Mouse (Mus musculus) frontal cortex, postnatal 25 days (tissue): ENCODE measurements at regions not wholly inside any gene's neighbourhood (a gene's known extent, or its start where the extent isn't known, plus 50 kb on each side); places are given as distances from the start of the nearest gene placed in this dataset.

Source experiments
- DNase-seq, 2 experiments: peaks; one replicate each; pipeline ENCODE4 v3.0.0; 2022; ENCODE audit warnings: low spot score in 2 of 2

DNA sequence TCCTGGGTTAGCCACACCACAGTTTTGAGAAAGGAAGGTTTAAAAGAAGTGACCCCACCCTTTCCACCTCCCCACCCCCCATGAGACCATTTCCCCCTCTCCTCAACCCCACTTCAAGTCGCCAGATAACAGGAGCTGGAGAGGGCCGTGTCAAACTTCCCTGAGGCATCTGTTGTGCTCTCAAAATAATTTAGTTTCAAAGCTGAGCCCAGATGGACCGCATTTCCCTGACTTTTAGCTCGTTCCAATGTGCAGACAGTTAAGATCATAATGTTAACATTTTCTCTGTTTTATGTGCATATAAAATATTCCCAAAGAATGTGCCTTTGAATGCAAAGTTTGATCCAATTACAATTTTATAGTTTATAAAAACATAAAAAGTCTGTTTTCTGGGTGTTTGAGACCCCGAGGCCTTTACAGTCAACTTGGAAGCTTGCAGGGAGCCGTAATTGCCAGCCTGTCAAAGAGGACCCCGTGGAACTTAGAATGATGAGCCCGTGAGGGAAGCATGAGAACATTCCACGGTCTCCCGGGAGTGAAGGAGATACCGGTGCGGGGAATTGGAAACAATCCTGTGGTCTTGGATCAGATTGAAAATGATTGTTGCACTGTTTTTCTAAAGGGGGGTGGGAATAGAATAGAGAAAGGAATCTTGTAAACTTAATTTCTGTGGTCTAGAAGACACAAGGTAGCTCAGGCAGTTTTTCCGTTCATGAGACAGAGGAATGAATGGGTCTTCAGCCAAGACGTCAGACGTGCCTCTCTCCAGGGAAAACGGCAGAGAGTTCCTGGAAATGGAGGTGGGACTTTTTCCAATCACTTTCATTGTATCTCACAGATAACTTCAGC lies 903.3 kb downstream of the Mrps31 start:
- DNase-seq = no peak

DNA sequence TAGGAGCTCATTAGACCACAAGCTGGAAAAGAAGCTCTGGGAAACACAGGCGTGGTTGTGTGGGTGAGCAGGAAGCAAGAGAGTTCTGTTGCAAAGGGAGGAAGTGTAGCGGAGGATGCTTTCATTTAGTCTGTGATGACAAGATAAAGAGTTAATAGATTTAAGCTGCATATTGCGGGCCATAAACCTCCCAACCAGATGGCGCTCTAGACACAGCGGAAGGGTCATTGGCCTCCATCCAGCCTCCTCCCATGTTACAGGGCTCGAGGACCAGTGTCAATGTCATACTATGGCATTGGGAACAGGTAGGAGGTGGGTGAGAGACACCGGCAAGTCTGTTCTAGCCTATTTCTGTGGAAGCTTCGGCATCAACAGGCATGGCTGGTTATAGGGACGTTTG lies 908.4 kb downstream of the Mrps31 start:
- peak in 1 of 2 experiments; percentile 12 for DNase-seq

DNA sequence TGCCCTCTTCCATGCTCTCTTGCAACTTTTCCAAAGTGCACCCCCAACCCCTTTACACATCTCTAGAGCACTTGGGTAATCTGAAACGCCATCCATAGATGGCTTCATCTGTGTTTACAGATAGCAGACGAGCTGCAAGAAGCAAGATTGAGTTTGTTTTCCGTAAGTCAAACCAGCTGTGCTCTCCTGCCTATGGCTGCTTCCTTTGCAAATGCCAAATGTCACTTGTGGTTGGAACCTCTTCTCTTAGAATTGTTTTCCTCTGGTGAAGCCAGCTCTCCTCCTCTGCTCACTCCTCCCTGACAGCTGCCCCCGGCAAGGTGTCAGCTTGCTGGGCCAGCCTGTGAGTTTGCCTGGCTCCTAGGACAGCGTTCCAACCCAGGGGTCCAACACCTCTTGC lies 910.0 kb downstream of the Mrps31 start:
- DNase-seq = no peak

DNA sequence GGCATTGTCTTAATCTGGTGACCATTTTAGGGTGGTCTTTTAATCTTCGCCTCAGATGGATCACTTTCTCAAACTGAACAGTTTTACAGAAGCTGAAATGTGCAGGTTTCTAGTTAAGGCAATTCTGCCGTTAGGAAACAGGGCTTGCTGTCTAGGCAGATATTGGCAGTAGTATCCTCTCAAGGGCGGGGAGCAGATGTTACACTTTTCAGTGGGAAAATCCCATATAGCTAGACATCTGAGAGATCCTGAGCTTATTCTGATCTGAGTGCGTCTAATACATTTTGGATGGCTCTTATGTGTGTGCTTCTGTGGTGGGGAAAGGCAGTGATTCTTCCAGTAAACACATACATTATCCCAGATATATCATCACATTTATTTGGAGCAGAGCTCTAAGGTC lies 916.1 kb downstream of the Mrps31 start:
- DNase-seq = no peak

DNA sequence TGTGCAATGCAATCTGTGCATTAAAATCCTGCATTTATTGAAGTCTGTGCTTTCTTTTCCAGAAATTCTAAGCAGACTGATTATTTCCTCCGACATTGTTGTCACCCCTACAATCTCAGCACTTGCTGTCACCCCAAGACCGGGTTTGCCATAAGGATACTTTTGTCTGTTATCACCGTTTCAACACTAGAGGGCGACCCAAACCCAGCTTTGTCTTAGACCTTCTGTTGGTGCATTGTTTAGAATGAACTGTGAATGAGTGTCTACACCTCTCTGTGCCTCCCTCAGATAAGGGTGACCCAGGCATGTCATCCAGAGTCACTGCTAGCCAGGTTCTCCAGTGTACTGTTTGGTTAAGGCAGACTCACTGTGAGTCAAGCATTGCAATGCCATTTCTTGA lies 933.0 kb downstream of the Mrps31 start:
- peak in 1 of 2 experiments; percentile 11 for DNase-seq

DNA sequence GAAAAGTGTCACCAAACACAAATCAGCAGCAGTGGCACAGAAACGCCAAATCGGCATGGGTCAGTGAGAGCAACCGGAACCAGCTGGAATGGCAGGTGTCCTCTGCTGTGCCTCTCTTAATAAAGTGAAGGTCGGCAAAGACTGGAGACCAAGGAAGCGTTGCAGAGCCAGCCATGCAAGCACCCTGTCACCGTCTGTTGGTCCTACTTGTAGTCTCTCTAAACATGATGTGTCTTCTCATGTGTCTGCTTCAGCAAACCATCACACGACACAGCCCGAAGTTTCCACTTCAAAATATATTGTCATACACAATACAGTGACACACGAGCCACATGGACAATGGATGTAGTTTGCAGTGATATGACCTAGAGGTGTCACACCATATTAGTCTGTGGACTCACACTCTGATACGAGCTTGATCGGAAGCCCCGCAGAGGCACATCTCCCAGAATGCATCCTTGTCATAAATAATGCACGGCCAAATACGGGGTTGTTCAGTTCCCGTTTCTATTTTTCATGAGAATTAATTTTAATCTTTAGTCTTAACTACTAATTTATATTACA lies 940.3 kb downstream of the Mrps31 start:
- DNase-seq = no peak

DNA sequence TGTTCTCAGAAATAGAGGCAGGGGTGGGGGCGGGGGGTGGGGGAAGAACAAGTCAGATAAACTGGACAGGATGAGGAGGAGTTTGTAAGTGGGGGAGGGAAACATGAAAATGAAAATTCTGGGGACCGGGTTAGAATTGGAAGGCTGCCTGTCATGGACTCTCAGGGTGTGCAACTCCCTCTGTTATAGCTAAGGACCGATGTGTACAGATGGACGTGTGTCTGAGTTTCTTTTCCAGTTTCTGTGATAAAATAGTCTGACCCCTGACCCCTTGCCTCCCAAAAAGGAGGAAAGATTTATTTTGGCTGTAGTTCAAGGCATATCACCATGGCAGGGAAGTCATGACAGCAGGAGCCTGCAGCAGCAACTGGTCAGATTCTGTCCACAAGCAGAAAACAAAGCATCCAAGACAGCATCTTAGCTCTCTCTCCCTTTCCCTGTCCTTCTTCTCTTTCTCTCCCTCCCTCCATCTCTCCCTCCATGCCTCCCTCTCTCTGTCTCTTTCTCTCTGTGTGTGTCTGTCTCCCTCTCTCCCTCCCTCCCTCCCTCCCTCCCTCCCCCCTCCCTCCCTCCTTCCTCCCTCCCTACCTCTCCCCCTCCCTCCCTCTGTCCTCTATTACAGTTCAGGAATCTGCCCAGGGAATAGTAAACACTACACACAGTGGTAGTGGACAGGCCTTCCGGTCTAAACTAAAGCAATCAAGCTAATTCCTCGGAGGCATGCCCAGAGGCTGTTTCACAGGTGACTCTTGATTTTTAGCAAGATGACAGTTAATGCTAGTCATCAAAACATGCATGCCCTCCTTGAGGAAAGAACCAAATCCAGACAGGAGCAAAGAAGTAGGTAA lies 941.3 kb downstream of the Mrps31 start:
- DNase-seq = no peak

DNA sequence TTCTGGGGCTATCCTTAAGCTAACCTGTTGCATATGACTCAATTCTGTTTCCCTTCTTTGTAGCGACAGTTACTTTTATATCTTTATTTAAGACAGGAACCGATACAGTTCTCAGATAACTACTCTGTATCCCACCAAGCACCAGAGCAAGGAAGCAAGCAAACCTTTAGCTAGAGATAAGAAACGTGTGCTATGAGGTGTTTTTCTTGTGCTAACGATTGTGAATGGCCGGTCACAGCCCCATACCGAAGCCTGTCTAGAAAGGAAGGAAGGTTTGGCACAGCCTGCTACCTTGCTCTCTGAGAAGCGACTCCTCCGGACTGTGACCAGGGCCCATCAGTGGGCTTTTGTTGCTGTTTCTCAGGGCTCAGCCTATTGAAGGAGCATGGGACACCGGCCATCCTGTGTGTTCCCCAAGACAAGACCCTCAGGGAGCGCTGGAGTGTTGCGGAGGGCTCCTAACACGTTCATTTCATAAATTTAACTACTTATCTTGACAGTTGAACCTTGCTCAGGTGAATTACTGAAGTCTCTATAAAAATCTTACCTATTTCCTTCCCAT lies 949.0 kb downstream of the Mrps31 start:
- no peak for DNase-seq

DNA sequence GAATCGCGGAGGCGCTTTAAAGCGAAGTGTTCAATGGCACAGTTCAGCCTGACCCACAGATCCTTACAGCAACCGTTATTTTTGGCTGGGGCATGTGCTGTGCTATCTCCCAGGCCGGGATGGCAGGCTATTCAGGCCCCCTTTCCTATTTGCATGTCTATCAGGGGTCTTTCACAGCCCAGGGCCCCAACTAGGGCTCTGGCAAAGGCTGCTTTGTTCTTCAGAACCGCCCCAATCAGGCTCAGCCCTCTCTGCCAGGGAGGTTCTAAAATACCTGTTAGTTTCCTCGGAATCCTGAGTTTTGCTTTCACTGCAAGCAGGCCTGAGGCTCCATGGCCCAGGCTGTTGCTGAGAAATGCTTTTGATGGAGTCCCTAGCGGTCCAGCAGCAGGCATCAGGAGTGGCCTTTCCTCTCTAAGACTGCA lies 949.7 kb downstream of the Mrps31 start:
- no peak for DNase-seq
